Mouse (Mus musculus) olfactory bulb, adult 2 months (tissue): ENCODE measurements around the gene Palm. TPM values are rescaled to one million over a fixed set of nuclear protein-coding genes. Genes with fewer than 3 reads are reported as not detected.
A peak's percentile ranks its signal among the peaks of the same experiment; 100 is the strongest.

Source experiments
- H3K27ac ChIP-seq: fragments of 200-500 bp; 2 replicates; pipeline ENCODE4 v1.5.1; 2012; ENCODE audit warnings: low read depth, low read length; ENCODE audit not compliant: insufficient read depth
- H3K4me1 ChIP-seq: fragments of 200-500 bp; 2 replicates; pipeline ENCODE4 v1.6.1; 2012; ENCODE audit warnings: low read length; ENCODE audit not compliant: control insufficient read depth, insufficient read depth
- H3K4me3 ChIP-seq: fragments of 200-500 bp; 2 replicates; pipeline ENCODE4 v1.5.1; 2012; ENCODE audit warnings: mild to moderate bottlenecking, low read depth, low read length, moderate library complexity; ENCODE audit not compliant: insufficient read depth
- CTCF ChIP-seq: fragments of 200-500 bp; IDR thresholded peaks from 2 replicates; pipeline ENCODE4 v1.5.1; 2012; ENCODE audit warnings: low read depth, mild to moderate bottlenecking, low read length, moderate library complexity; ENCODE audit not compliant: insufficient read depth
- POLR2A ChIP-seq: fragments of 200-500 bp; IDR thresholded peaks from 2 replicates; pipeline ENCODE4 v1.6.1; 2012; ENCODE audit warnings: mild to moderate bottlenecking, low read depth, low read length, moderate library complexity; ENCODE audit not compliant: insufficient read depth
- WGBS: fragments of 180-500 bp; shearing (Covaris S2); methylation state at CpG from one replicate; pipeline ENCODE4 v1.1.7; 2018; 5-methylcytosine and 5-hydroxymethylcytosine counted together
- polyA plus RNA-seq: library from polyadenylated mRNA; stranded (reverse); fragments of >200 nt; gene quantifications from 2 replicates; pipeline ENCODE4 v1.2.4, GENCODE M21; 2012; ENCODE audit warnings: low replicate concordance; ENCODE audit not compliant: missing spikeins, insufficient read depth, insufficient read length

Gene Palm
- polyA plus RNA-seq, 1 experiment: not detected

DNA sequence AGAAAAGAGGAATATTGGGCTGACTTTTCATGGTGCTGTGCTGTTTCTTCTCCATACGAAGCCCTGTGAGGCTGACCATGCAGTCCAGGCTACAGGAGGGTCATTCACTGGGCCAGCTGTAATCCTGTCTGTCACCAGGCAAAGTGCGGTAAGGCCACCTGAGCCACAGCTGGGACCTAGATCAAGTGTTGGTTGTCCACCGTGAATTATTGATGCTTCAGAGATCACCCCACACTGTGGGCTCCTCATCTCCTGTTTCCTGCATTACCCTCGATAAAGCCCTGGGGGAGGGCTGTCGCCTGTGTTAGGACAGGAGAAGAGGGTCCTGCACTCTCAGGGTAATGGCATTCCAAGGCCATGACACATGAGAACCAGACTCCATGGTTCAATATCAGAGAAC is 53.2 kb downstream of the Palm start:
- peaks cover 12% of the 10 kb centered on the region for H3K4me1 ChIP-seq
- no peak overlapping the region for H3K27ac ChIP-seq
- WGBS: 80% methylated on average over 5 of the region's 5 CpGs
- TF ChIP-seq CTCF (no peak), POLR2A (no peak)
- H3K4me3 ChIP-seq: no peak overlapping the region

DNA sequence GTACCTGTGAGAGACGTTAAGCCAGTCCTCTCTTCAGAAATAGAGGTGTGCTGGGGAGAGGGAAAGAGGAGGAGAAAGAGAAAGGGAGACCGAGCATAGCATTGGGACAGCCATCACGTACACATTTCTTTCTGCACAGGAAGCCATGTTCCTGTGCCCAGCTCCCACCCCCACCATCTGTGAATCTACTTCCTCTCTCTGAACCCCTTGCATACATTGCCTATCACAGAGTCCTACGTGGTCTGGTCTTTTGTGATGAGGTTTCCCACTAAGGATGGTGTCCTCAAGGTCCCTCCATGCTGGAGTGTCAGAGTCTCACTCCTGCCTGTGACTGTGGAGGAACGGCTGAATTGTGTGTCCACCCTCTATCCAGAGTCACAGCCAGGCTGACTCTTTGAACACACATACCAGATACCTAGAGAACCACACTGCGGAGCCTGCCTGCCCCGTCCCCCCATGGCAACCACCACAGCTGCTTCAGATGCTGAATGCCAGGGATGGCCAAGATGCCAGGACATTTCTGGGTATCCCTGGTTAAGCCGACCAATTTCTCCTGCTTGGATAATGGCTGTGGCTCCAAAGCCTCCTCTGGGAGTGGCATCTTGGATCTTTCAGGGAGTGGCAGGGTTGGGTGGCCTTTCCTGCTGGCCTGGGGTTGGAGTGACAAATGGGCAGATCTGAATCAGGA is 56.7 kb downstream of the Palm start:
- H3K4me1 ChIP-seq: peaks cover 21% of the 10 kb centered on the region
- WGBS: 91% methylated on average over 8 of the region's 8 CpGs

DNA sequence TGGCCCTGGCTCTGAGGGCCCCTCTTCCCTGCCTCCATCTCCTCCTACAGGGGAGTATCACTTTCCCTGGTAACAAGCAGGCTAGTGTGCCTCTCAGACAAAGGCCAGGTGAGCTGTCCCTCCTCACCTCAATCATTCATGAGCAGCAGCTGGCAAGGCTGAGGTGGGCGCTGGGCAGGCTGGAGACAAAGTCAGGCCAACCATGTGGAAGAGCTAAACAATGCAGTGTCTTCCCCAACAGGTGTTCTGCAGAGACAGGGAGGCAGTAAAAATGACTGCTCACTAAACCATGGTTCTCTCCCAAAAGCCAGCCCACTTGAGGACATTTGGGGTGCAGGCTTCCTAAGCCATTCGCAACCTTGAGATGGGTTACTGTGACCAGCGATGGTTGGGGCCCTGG is 58.3 kb downstream of the Palm start:
- 71% methylated on average over 3 of the region's 3 CpGs for WGBS
- H3K4me1 ChIP-seq: peaks cover 31% of the 10 kb centered on the region
- H3K27ac ChIP-seq: peak overlapping the region; percentile 87
- H3K4me3 ChIP-seq: no peak overlapping the region
- TF ChIP-seq CTCF: no peak
- TF ChIP-seq POLR2A: no peak

More for the DNA sequence above, 56.7 kb downstream of the Palm start:
- Histone ChIP-seq H3K27ac (no peak overlapping the region), H3K4me3 (no peak overlapping the region)
- no peak for TF ChIP-seq POLR2A

DNA sequence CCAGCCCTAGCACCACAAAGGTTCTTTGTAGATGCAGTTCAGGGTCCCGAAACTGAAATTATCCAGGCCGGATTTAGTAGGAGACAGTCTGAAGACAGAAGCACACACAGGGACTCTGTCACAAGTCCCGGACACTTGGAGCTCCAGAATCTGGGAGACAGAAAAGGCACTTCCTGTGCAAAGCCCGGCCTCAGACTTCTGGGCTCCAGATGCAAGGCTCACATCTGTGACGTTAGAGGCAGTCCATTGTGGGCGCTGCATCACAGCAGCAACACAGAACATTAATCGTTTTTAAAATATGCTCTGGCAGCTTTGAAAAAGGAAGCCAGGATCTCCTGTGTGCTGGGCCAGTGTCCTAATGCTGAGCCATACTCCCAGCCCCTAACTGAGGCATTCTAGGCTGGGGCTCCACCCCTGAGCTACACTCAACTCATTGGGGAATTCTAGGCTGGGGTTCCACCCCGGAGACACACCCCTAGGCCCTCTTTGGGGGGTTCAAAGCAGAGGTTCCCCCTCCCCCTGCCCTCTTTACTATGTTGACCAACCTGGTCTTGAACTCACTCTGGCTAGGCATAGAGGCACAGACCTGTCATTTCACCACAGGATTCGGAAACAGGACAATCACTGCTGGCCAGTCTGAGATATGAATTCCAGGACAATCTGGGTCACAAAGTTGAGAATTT is 58.9 kb downstream of the Palm start:
- TF ChIP-seq CTCF (no peak), POLR2A (no peak)
- H3K4me3 ChIP-seq: no peak overlapping the region

DNA sequence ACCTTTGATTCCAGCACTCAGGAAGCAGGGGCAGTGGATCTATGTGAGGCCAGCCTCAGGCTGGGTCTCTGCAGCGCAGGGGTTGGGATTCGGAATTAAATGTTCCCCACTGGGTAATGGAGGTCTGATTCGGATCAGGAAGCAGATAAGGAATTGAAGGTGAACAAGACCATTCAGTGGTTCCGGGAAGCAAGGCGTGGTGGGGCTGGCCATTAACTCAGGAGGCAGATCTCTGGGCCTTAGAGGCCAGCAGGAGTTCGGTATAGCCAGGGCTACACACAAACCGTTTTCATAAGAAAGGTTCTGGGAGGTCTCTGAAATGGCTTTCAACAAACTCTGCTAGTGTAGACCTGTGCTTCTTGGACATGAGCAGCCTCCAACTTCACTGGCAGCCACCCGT is 59.5 kb downstream of the Palm start:
- 26% methylated on average over 8 of the region's 8 CpGs for WGBS
- peaks cover 42% of the 10 kb centered on the region for H3K4me1 ChIP-seq
- TF ChIP-seq CTCF: no peak
- TF ChIP-seq POLR2A: no peak
- H3K27ac ChIP-seq: peak overlapping the region; percentile 87
- H3K4me3 ChIP-seq: peak overlapping the region; percentile 46

More for the DNA sequence above, 58.9 kb downstream of the Palm start:
- Histone ChIP-seq H3K4me1 (peaks cover 37% of the 10 kb centered on the region), H3K27ac (peak overlapping the region; percentile 87)
- 34% methylated on average over 9 of the region's 9 CpGs for WGBS

DNA sequence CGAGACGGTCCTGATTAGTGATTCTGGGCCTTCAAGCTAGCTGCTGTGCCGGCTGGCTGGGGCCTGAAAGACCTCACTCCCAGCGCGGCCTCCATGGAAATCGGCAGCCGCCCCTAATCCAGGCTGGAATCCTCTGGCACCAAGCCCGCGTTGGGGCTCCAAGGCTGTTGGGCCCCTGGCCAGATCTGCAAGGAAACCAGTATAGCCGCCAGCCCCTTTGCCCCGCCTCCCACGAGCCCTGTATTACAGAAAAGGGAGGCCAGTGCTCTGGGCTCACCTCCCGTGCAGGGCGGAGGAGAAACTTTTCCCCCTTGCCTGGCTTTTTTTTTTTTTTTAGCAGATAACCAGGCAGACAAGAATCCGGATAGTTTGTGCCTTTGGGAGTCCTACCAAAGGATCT is 60.0 kb downstream of the Palm start:
- WGBS: 2% methylated on average over 15 of the region's 15 CpGs
- no peak for TF ChIP-seq CTCF
- no peak for TF ChIP-seq POLR2A
- peaks cover 48% of the 10 kb centered on the region for H3K4me1 ChIP-seq
- peak overlapping the region; percentile 46 for H3K4me3 ChIP-seq
- H3K27ac ChIP-seq: peak overlapping the region; percentile 87

DNA sequence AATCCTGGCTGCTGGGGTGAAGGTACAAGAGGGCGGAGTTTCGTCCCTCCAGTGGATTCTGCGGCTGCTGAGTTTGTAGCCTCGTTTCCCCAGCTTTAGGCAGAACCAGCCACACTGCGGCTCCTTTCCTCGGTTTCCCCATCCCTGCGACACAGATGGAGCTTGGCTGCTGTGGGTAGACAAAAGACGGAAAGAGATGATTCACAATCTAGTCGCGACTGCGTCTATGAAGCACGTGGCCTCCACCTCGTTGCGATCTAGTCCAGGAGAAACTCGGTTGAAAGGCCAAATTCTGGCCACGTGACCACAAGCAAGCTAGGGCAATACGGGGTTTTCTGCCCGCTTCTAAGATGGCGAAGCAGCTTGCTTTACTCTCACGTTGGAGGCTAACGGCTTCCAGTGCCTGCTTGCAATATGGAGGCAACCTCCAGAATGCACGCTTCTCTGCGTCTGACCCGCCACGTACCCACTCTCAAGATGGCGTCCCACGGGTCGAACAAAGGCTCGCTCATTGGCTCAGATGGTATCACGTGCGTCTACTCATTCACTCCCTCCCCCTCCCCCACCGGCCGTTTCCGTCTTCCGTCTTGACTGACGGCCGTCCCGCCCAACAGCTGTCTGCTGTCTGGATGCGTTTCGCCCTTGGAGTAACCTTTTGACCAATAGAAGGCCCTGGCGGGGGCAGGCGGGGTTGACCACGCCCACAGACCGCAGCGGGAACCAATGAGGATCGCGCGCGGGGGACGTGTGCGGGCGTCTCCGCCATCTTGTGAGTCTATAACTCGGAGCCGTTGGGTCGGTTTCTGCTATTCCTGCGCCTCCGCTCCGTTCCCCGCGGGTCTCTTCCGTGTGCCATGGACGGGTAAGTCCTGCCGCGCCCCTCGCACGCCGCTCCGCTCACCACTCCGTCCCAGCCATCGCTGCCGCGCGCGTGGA is 60.8 kb downstream of the Palm start, which contains the start of gene Ptbp1:
Gene Ptbp1 (plus strand): TSS at position 568 of the 936 bp plus-strand sequence.
- Histone ChIP-seq H3K4me3 (peak within 1 kb of the TSS; percentile 83), H3K27ac (peak within 1 kb of the TSS; percentile 96), H3K4me1 (peaks cover 56% of the 10 kb centered on the region)
- WGBS: under 1% methylated on average over 74 of the region's 75 CpGs
- TF ChIP-seq POLR2A (peak; percentile 82), CTCF (no peak)

DNA sequence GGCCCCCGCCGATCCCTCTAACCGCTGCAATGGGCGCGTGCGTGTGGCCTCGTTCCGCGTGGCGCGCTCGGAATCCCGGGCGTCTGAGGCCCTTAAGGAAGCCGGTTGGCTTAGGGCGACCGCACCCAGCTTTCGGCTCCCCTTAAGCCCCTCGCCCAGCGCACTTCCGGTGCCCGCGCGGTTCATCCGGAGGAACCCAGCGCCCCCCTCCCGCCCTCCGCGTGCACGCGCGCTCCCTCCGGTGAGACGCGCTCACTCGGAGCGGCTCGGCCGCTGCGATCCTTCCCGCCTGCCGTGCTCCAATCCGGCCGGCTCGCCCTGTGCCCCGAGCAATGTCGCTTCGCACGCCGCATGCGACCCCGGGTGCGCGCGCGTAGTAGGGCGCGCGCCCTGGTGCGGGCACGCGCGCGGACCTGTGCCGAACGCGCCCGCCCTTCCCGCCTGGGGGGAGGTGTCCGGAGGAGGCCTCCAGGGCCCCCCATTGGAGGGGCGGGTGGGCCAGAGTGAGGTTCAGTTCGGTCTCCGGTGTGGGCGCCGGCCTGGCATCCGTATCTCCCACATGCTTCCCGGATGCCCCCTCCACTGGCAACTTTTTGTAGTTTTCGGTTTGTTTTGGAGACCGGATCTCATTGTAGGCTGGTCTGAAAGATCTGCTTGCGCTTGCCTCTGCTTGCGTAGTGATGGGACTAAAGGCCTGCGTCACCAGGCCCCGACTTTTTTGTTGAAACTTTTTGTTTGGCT is 61.6 kb downstream of the Palm start:
- H3K27ac ChIP-seq: peak overlapping the region; percentile 96
- under 1% methylated on average over 83 of the region's 83 CpGs for WGBS
- peaks cover 62% of the 10 kb centered on the region for H3K4me1 ChIP-seq
- H3K4me3 ChIP-seq: peak overlapping the region; percentile 83
- TF ChIP-seq CTCF (no peak), POLR2A (no peak; the same call in 1 of the 2 replicates)
